Mouse (Mus musculus): Measurements from ENCODE around the gene Hecw2.

DNA sequence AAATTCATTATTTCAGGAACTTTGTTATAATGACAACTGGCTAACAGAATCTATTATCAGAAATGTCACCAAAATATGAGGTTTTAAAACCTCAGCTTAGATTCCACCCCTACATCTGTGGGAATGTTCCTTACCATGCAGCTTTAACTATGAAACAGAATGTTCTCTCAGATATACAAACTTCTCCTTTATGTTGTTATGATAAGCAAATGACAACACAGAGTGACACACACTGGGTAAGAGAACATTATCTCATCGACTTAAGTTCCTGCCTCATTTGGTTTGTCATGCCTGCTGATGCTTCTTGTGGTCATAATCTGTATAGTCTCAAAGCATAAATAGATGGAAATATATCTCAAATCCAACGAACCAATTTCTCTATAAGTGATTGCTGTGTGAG lies 312.5 kb downstream of the Hecw2 start:
- TF ChIP-seq CTCF (IDR thresholded peaks at IDR 0.05; ENCODE audit: low read depth) (no peak), EP300 (optimal IDR thresholded peaks at IDR 0.05) (no peak)
